Mouse (Mus musculus) MEL (cell line): ENCODE data around the gene Ptx4. TPM values are rescaled to one million over a fixed set of nuclear protein-coding genes. Genes with fewer than 3 reads are reported as not detected.
A peak's percentile ranks its signal among the peaks of the same experiment; 100 is the strongest.

ENCODE experiments used
- DNase-seq: peaks from one replicate; pipeline ENCODE4 v3.0.0; 2011; ENCODE audit warnings: low read depth, low spot score
- H3K27ac ChIP-seq: 2 replicates; pipeline ENCODE4 v1.5.1; 2012; ENCODE audit warnings: low read depth, mild to moderate bottlenecking, control low read depth, low read length, moderate library complexity; ENCODE audit not compliant: control insufficient read depth
- H3K27me3 ChIP-seq, 2 experiments: fragments of 150-350 bp in 1 of 2; sonication (generic) in 1 of 2; 2 replicates each; pipeline ENCODE4 v1.6.1; 2012; ENCODE audit warnings: low read length in 2 of 2, mild to moderate bottlenecking in 2 of 2, improper control_type of control experiment in 1 of 2, moderate library complexity in 1 of 2; ENCODE audit not compliant: insufficient read depth in 2 of 2, control insufficient read depth in 1 of 2
- H3K36me3 ChIP-seq, 2 experiments: 2 replicates each; pipeline ENCODE4 v1.6.1; 2012 to 2014; ENCODE audit warnings: low read length in 2 of 2, improper control_type of control experiment in 1 of 2, inconsistent platforms in 1 of 2, mild to moderate bottlenecking in 1 of 2; ENCODE audit not compliant: insufficient read depth in 2 of 2, control insufficient read depth in 1 of 2
- H3K4me1 ChIP-seq, 2 experiments: fragments of 150-350 bp in 1 of 2; sonication (generic) in 1 of 2; 2 replicates each; pipeline ENCODE4 v1.6.1; 2012; ENCODE audit warnings: low read length in 2 of 2, improper control_type of control experiment in 1 of 2, mild to moderate bottlenecking in 1 of 2; ENCODE audit not compliant: insufficient read depth in 2 of 2, control insufficient read depth in 1 of 2
- H3K4me3 ChIP-seq, 2 experiments: fragments of 150-350 bp in 1 of 2; sonication (generic) in 1 of 2; 2 replicates each; pipeline ENCODE4 v1.5.1; 2012; ENCODE audit warnings: low read depth in 2 of 2, low read length in 2 of 2, mild to moderate bottlenecking in 2 of 2, moderate library complexity in 2 of 2, control low read depth in 1 of 2, improper control_type of control experiment in 1 of 2; ENCODE audit not compliant: control insufficient read depth in 1 of 2, insufficient read depth in 1 of 2
- H3K79me2 ChIP-seq: 2 replicates; pipeline ENCODE4 v1.6.1; 2012; ENCODE audit warnings: mild to moderate bottlenecking, low read length, moderate library complexity; ENCODE audit not compliant: control insufficient read depth, poor library complexity, insufficient read depth
- H3K9ac ChIP-seq: 2 replicates; pipeline ENCODE4 v1.6.1; 2012; ENCODE audit warnings: low read depth, mild to moderate bottlenecking, control low read depth, low read length, moderate library complexity; ENCODE audit not compliant: control insufficient read depth, poor library complexity, severe bottlenecking
- H3K9me3 ChIP-seq: fragments of 150-350 bp; sonication (generic); replicated peaks from 2 replicates; pipeline ENCODE4 v1.6.1; 2012; ENCODE audit warnings: mild to moderate bottlenecking, low read length, improper control_type of control experiment, moderate library complexity; ENCODE audit not compliant: insufficient read depth
- CHD1 ChIP-seq: IDR thresholded peaks from 2 replicates; pipeline ENCODE4 v1.6.1; 2012; ENCODE audit warnings: low read depth, mild to moderate bottlenecking, inconsistent platforms, low read length, improper control_type of control experiment
- CHD2 ChIP-seq: IDR thresholded peaks from 2 replicates; pipeline ENCODE4 v1.6.1; 2011; ENCODE audit warnings: low read length, improper control_type of control experiment
- E2F4 ChIP-seq: IDR thresholded peaks from 2 replicates; pipeline ENCODE4 v1.6.1; 2011; ENCODE audit warnings: low read depth, low read length, improper control_type of control experiment, borderline replicate concordance
- ELF1 ChIP-seq: IDR thresholded peaks from 2 replicates; pipeline ENCODE4 v1.6.1; 2014; ENCODE audit warnings: low read depth, mild to moderate bottlenecking, inconsistent platforms, low read length, improper control_type of control experiment, moderate library complexity
- ETS1 ChIP-seq: IDR thresholded peaks from 2 replicates; pipeline ENCODE4 v1.6.1; 2012; ENCODE audit warnings: low read depth, mild to moderate bottlenecking, inconsistent platforms, low read length, improper control_type of control experiment, moderate library complexity
- GATA1 ChIP-seq: IDR thresholded peaks from 2 replicates; pipeline ENCODE4 v1.6.1; 2011; ENCODE audit warnings: low read depth, low read length, improper control_type of control experiment
- MAX ChIP-seq: IDR thresholded peaks from 2 replicates; pipeline ENCODE4 v1.6.1; 2011; ENCODE audit warnings: low read length, improper control_type of control experiment
- MXI1 ChIP-seq: IDR thresholded peaks from 2 replicates; pipeline ENCODE4 v1.6.1; 2011; ENCODE audit warnings: mild to moderate bottlenecking, low read depth, low read length, improper control_type of control experiment
- MYC ChIP-seq: IDR thresholded peaks from 2 replicates; pipeline ENCODE4 v1.6.1; 2011; ENCODE audit warnings: low read depth, mild to moderate bottlenecking, low read length, improper control_type of control experiment, moderate library complexity
- NELFE ChIP-seq: IDR thresholded peaks from 2 replicates; pipeline ENCODE4 v1.6.1; 2011; ENCODE audit warnings: low read depth, low read length, improper control_type of control experiment
- NRF1 ChIP-seq: IDR thresholded peaks from 2 replicates; pipeline ENCODE4 v1.6.1; 2014; ENCODE audit warnings: low read depth, mild to moderate bottlenecking, inconsistent platforms, low read length, improper control_type of control experiment, moderate library complexity; ENCODE audit not compliant: poor library complexity, insufficient read depth, severe bottlenecking
- SIN3A ChIP-seq: IDR thresholded peaks from 2 replicates; pipeline ENCODE4 v1.6.1; 2012; ENCODE audit warnings: low read length, improper control_type of control experiment, inconsistent platforms
- TAL1 ChIP-seq: IDR thresholded peaks from 2 replicates; pipeline ENCODE4 v1.6.1; 2012; ENCODE audit warnings: mild to moderate bottlenecking, inconsistent platforms, low read length, moderate library complexity, mixed read lengths
- TBP ChIP-seq: IDR thresholded peaks from 2 replicates; pipeline ENCODE4 v1.8.0; 2011; ENCODE audit warnings: low read depth, low read length, improper control_type of control experiment
- TCF12 ChIP-seq: IDR thresholded peaks from 2 replicates; pipeline ENCODE4 v1.6.1; 2014; ENCODE audit warnings: low read depth, mild to moderate bottlenecking, inconsistent platforms, low read length, improper control_type of control experiment, moderate library complexity
- UBTF ChIP-seq: IDR thresholded peaks from 2 replicates; pipeline ENCODE4 v1.6.1; 2012; ENCODE audit warnings: low read depth, mild to moderate bottlenecking, inconsistent platforms, low read length, improper control_type of control experiment, moderate library complexity, borderline replicate concordance; ENCODE audit not compliant: insufficient read depth
- ZC3H11A ChIP-seq: IDR thresholded peaks from 2 replicates; pipeline ENCODE4 v1.6.1; 2012; ENCODE audit warnings: low read depth, mild to moderate bottlenecking, inconsistent platforms, low read length, improper control_type of control experiment
- ZMIZ1 ChIP-seq: IDR thresholded peaks from 2 replicates; pipeline ENCODE4 v1.6.1; 2012; ENCODE audit warnings: low read depth, mild to moderate bottlenecking, inconsistent platforms, low read length, improper control_type of control experiment, moderate library complexity
- ZNF384 ChIP-seq: IDR thresholded peaks from 2 replicates; pipeline ENCODE4 v1.6.1; 2012; ENCODE audit warnings: low read depth, mild to moderate bottlenecking, inconsistent platforms, low read length, improper control_type of control experiment
- polyA plus RNA-seq, 2 experiments: library from polyadenylated mRNA; stranded (reverse) in 1 of 2; unstranded in 1 of 2; fragments of >175 nt in 1 of 2; fragments of >200 nt in 1 of 2; gene quantifications; 2 replicates each; pipeline versions ENCODE4 v1.2.1 to v1.2.4; 2012; ENCODE audit warnings: low replicate concordance in 2 of 2, low read depth in 1 of 2; ENCODE audit not compliant: insufficient read length in 2 of 2, insufficient read depth in 1 of 2, missing spikeins in 1 of 2
- total RNA-seq: library from RNA; depleted of rRNA; stranded (reverse); fragments of 300-350 nt; gene quantifications from 2 replicates; pipeline ENCODE4 v1.2.3, GENCODE M21; 2012

Ptx4 gene
- total and polyA plus RNA-seq, 3 experiments = not detected

GRCm38 (mm10) chr17:25112423-25112810 is 8.1 kb upstream of the Ptx4 start:
- H3K4me3 ChIP-seq = no peak overlapping the region
- H3K36me3 ChIP-seq = peaks cover 2 to 4% of the 10 kb centered on the region in 2 experiments; a peak in 3 of 4 replicates
- H3K9ac ChIP-seq = no peak overlapping the region
- no peak for TF ChIP-seq ELF1
- TF ChIP-seq TAL1 = no peak
- no peak for TF ChIP-seq TBP
- TF ChIP-seq GATA1 = no peak
- no peak for TF ChIP-seq MAX
- TF ChIP-seq ETS1 = no peak
- no peak for TF ChIP-seq ZMIZ1
- no peak for TF ChIP-seq MXI1
- no peak for TF ChIP-seq E2F4
- no peak for TF ChIP-seq ZC3H11A
- TF ChIP-seq CHD1 = no peak
- TF ChIP-seq ZNF384 = no peak
- TF ChIP-seq NRF1 = no peak
- TF ChIP-seq NELFE = no peak
- no peak for TF ChIP-seq MYC
- TF ChIP-seq UBTF = no peak
- TF ChIP-seq, all 39 proteins: peak for 0
- Histone ChIP-seq H3K9me3 (no peaks in the 10 kb centered on the region), H3K4me1 (peaks cover 0 to 13% of the 10 kb centered on the region in 2 experiments; a peak in 2 of 4 replicates), H3K79me2 (peaks cover 11% of the 10 kb centered on the region), H3K27me3 (no peaks in the 10 kb centered on the region), H3K27ac (no peak overlapping the region)
- DNase-seq = no peak

GRCm38 (mm10) chr17:25114908-25115645 is 5.5 kb upstream of the Ptx4 start:
- Histone ChIP-seq H3K4me1 (peaks cover 0 to 13% of the 10 kb centered on the region in 2 experiments; a peak in 2 of 4 replicates), H3K27ac (peak overlapping the region; percentile 88)
- peak; percentile 82 for DNase-seq

More at GRCm38 (mm10) chr17:25114908-25115645, 5.5 kb upstream of the Ptx4 start:
- H3K27me3 ChIP-seq = no peaks in the 10 kb centered on the region; a peak in 1 of 4 replicates
- H3K79me2 ChIP-seq = peaks cover 11% of the 10 kb centered on the region
- TF ChIP-seq SIN3A (no peak), NRF1 (peak; percentile 47; the same call in 1 of the 2 replicates), CHD2 (no peak), ELF1 (peak; percentile 86), TCF12 (0 out of 2 replicates have a peak, but pooled peaks have one; percentile 12)
- TF ChIP-seq, all 39 proteins: peak for 3
- Histone ChIP-seq H3K36me3 (peaks cover 2 to 4% of the 10 kb centered on the region in 2 experiments; a peak in 2 of 4 replicates), H3K9me3 (no peaks in the 10 kb centered on the region), H3K9ac (peak overlapping the region; percentile 87), H3K4me3 (peak overlapping the region; percentile 77 to 85)
